Mouse (Mus musculus) hindbrain, embryonic 10.5 days (tissue): ENCODE data around the gene Gpc6. TPM values are rescaled to one million over a fixed set of nuclear protein-coding genes. Genes with fewer than 3 reads are reported as not detected.

Source experiments
- DNase-seq: peaks from one replicate; pipeline ENCODE4 v3.0.0-alpha.2; 2017; ENCODE audit warnings: low spot score
- H3K27ac ChIP-seq: fragments of 300-500 bp; sonication (generic); 2 replicates; pipeline ENCODE4 v1.5.1; 2016; ENCODE audit warnings: mild to moderate bottlenecking, moderate library complexity
- H3K27me3 ChIP-seq: fragments of 300-500 bp; sonication (generic); 2 replicates; pipeline ENCODE4 v1.6.1; 2016; ENCODE audit warnings: mild to moderate bottlenecking; ENCODE audit not compliant: poor library complexity, insufficient read depth, severe bottlenecking
- H3K36me3 ChIP-seq: fragments of 300-500 bp; sonication (generic); 2 replicates; pipeline ENCODE4 v1.6.1; 2016; ENCODE audit warnings: mild to moderate bottlenecking, moderate library complexity
- H3K4me1 ChIP-seq: fragments of 300-500 bp; sonication (generic); replicated peaks from 2 replicates; pipeline ENCODE4 v1.6.1; 2016; ENCODE audit warnings: mild to moderate bottlenecking
- H3K4me3 ChIP-seq: fragments of 300-500 bp; sonication (generic); 2 replicates; pipeline ENCODE4 v1.5.1; 2016; ENCODE audit warnings: mild to moderate bottlenecking, moderate library complexity
- H3K9me3 ChIP-seq: fragments of 300-500 bp; sonication (generic); 2 replicates; pipeline ENCODE4 v1.6.1; 2016; ENCODE audit warnings: mild to moderate bottlenecking, moderate library complexity
- WGBS: fragments of 180-500 bp; shearing (Covaris S2); methylation state at CpG from one replicate; pipeline ENCODE4 v1.1.7; 2016; 5-methylcytosine and 5-hydroxymethylcytosine counted together
- polyA plus RNA-seq: library from polyadenylated mRNA; unstranded; fragments of >200 nt; fragmentation: Nextera tagmentation; extraction: Ambion mirVana; gene quantifications from 2 replicates; pipeline ENCODE4 v1.2.1, GENCODE M21; 2016

Gene Gpc6
- polyA plus RNA-seq, 1 experiment from 2014 or later, result 34.3 TPM

GRCm38 (mm10) chr14:116928796-116929529 is 3.8 kb downstream of the Gpc6 start:
- no peak for DNase-seq
- Histone ChIP-seq H3K4me3 (peak overlapping the region; percentile 74), H3K4me1 (peaks cover 34% of the 10 kb centered on the region), H3K27ac (peak overlapping the region; percentile 37; the same call in 1 of the 2 replicates), H3K27me3 (no peaks in the 10 kb centered on the region), H3K9me3 (no peaks in the 10 kb centered on the region), H3K36me3 (no peaks in the 10 kb centered on the region)
- 72% methylated on average over 7 of the region's 7 CpGs for WGBS

- no peaks in the 10 kb centered on the region for H3K9me3 ChIP-seq
- 84% methylated on average over 5 of the region's 5 CpGs for WGBS
- DNase-seq, result no peak
These were observed 8.7 kb downstream of the Gpc6 start for GRCm38 (mm10) chr14:116933825-116934224.

DNA sequence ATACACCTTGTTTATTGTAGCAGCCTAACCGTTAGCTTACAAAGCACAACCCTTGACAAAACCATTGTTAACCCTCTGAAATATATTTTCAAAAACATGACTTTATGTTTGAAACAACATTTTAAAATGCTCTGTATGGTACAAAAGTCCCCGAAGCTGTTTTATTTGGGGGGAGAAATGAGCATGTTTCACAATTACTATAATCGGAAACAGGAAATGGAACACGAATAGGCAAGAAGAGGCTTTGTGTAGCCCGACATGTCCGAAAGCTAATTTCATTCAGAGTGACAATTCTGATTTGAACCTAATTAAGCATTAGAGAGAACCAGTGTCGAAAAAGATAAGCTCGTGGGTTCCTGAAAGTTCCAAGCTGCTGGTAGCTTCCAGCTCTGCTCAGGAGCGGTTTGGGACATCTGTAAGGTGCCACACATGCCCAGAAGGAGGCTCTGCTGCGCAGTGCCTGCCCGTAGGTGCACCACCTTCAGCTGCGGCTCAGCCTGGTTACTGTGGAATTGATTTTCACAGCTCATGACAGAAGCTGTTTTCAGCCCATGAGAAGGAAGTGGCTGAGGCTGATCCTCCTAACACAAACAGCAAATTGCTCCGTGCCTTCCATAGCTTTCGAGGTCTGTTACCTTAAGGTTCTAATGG is 12.9 kb downstream of the Gpc6 start:
- H3K4me3 ChIP-seq, result no peak overlapping the region
- H3K27ac ChIP-seq, result no peak overlapping the region
- H3K9me3 ChIP-seq, result no peaks in the 10 kb centered on the region
- WGBS, result 83% methylated on average over 14 of the region's 14 CpGs
- H3K4me1 ChIP-seq, result no peaks in the 10 kb centered on the region
- peak; percentile 6 for DNase-seq
- no peaks in the 10 kb centered on the region for H3K27me3 ChIP-seq
- peaks cover 25% of the 10 kb centered on the region; the same call in 1 of the 2 replicates for H3K36me3 ChIP-seq

More at GRCm38 (mm10) chr14:116933825-116934224, 8.7 kb downstream of the Gpc6 start:
- peaks cover 9% of the 10 kb centered on the region; the same call in 1 of the 2 replicates for H3K36me3 ChIP-seq
- no peak overlapping the region for H3K27ac ChIP-seq
- H3K27me3 ChIP-seq, result no peaks in the 10 kb centered on the region
- H3K4me1 ChIP-seq, result peaks cover 14% of the 10 kb centered on the region
- H3K4me3 ChIP-seq, result no peak overlapping the region

GRCm38 (mm10) chr14:116938735-116939134 is 13.6 kb downstream of the Gpc6 start:
- Histone ChIP-seq H3K36me3 (peaks cover 26% of the 10 kb centered on the region), H3K9me3 (peaks cover under 1% of the 10 kb centered on the region; the same call in 1 of the 2 replicates), H3K4me3 (no peak overlapping the region), H3K27me3 (no peaks in the 10 kb centered on the region), H3K4me1 (no peaks in the 10 kb centered on the region), H3K27ac (no peak overlapping the region)
- no peak for DNase-seq
- WGBS, result 90% methylated on average over 9 of the region's 9 CpGs

GRCm38 (mm10) chr14:116939561-116939960 is 14.4 kb downstream of the Gpc6 start:
- H3K4me1 ChIP-seq, result no peaks in the 10 kb centered on the region
- H3K36me3 ChIP-seq, result peaks cover 34% of the 10 kb centered on the region
- H3K27ac ChIP-seq, result no peak overlapping the region
- peaks cover 7% of the 10 kb centered on the region; the same call in 1 of the 2 replicates for H3K9me3 ChIP-seq
- no peaks in the 10 kb centered on the region for H3K27me3 ChIP-seq
- no peak for DNase-seq
- WGBS, result 95% methylated on average over 1 of the region's 1 CpGs
- H3K4me3 ChIP-seq, result no peak overlapping the region

- no peak overlapping the region for H3K27ac ChIP-seq
- WGBS, result 96% methylated on average over 4 of the region's 4 CpGs
- peaks cover 7% of the 10 kb centered on the region; the same call in 1 of the 2 replicates for H3K9me3 ChIP-seq
- H3K36me3 ChIP-seq, result peaks cover 43% of the 10 kb centered on the region
- no peaks in the 10 kb centered on the region for H3K4me1 ChIP-seq
- H3K27me3 ChIP-seq, result no peaks in the 10 kb centered on the region
- no peak for DNase-seq
- no peak overlapping the region for H3K4me3 ChIP-seq
These were observed 16.7 kb downstream of the Gpc6 start for GRCm38 (mm10) chr14:116941772-116942171.

DNA sequence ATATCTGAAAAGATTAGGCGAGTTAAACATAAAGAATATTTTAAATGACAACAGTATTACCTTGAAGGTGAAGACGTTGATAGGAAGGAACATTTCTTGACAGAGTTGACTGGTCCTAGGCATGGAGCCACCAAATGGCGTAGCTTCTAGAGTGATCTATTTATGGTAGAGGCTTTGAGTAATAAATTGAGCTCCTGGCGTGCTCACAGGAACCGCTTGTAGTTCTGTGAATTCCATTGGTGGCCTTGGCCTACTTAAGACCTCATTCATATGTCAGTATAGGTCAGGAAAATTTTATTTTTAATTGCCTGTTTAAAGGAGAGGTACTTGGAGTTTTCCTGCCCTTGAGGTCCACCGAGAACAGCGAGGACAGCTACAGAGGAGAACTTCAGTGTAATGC is 18.6 kb downstream of the Gpc6 start:
- DNase-seq, result no peak
- peaks cover 48% of the 10 kb centered on the region for H3K36me3 ChIP-seq
- no peaks in the 10 kb centered on the region for H3K4me1 ChIP-seq
- no peak overlapping the region for H3K27ac ChIP-seq
- peaks cover 11% of the 10 kb centered on the region; the same call in 1 of the 2 replicates for H3K9me3 ChIP-seq
- WGBS, result 95% methylated on average over 7 of the region's 7 CpGs
- H3K4me3 ChIP-seq, result no peak overlapping the region
- H3K27me3 ChIP-seq, result no peaks in the 10 kb centered on the region

DNA sequence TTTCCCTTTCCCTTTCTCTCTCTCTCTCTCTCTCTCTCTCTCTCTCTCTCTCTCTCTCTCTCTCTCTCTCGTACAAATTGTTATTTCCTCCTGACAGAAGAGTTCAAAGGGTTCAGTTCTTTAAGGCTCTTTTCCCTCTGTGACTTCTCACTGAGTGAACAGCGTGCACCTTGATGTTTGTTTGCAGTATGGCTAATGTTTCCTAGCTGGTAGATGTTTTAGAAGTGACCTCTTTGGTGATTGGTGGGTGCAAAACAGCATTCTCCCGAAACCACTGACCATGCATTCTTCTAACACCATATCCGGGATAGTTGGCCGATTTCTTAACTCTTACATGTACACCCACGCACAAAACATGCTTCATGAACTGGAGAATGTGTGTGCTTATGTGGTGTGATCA is 20.9 kb downstream of the Gpc6 start:
- DNase-seq, result no peak
- Histone ChIP-seq H3K36me3 (peaks cover 54% of the 10 kb centered on the region), H3K9me3 (peaks cover 14% of the 10 kb centered on the region; the same call in 1 of the 2 replicates), H3K4me1 (no peaks in the 10 kb centered on the region), H3K27me3 (no peaks in the 10 kb centered on the region), H3K4me3 (no peak overlapping the region), H3K27ac (no peak overlapping the region)
- WGBS, result 87% methylated on average over 6 of the region's 6 CpGs

GRCm38 (mm10) chr14:116947461-116947860 is 22.3 kb downstream of the Gpc6 start:
- 96% methylated on average over 6 of the region's 6 CpGs for WGBS
- DNase-seq, result no peak
- H3K9me3 ChIP-seq, result peaks cover 18% of the 10 kb centered on the region; the same call in 1 of the 2 replicates
- H3K4me1 ChIP-seq, result no peaks in the 10 kb centered on the region
- H3K36me3 ChIP-seq, result peaks cover 67% of the 10 kb centered on the region
- H3K27me3 ChIP-seq, result no peaks in the 10 kb centered on the region
- no peak overlapping the region for H3K27ac ChIP-seq
- H3K4me3 ChIP-seq, result no peak overlapping the region

GRCm38 (mm10) chr14:116947939-116948591 is 22.9 kb downstream of the Gpc6 start:
- H3K4me1 ChIP-seq, result no peaks in the 10 kb centered on the region
- no peaks in the 10 kb centered on the region for H3K27me3 ChIP-seq
- no peak overlapping the region for H3K27ac ChIP-seq
- H3K9me3 ChIP-seq, result peaks cover 19% of the 10 kb centered on the region; the same call in 1 of the 2 replicates
- peaks cover 67% of the 10 kb centered on the region for H3K36me3 ChIP-seq
- WGBS, result 92% methylated on average over 5 of the region's 5 CpGs
- H3K4me3 ChIP-seq, result no peak overlapping the region
- no peak for DNase-seq

GRCm38 (mm10) chr14:116957154-116957553 is 32.0 kb downstream of the Gpc6 start:
- Histone ChIP-seq H3K27me3 (no peaks in the 10 kb centered on the region), H3K36me3 (peaks cover 10% of the 10 kb centered on the region), H3K4me3 (no peak overlapping the region), H3K27ac (no peak overlapping the region), H3K4me1 (no peaks in the 10 kb centered on the region), H3K9me3 (peaks cover 4% of the 10 kb centered on the region; the same call in 1 of the 2 replicates)
- no peak for DNase-seq

- 82% methylated on average over 6 of the region's 6 CpGs for WGBS
- Histone ChIP-seq H3K4me1 (no peaks in the 10 kb centered on the region), H3K9me3 (no peaks in the 10 kb centered on the region), H3K36me3 (no peaks in the 10 kb centered on the region), H3K27ac (no peak overlapping the region), H3K27me3 (no peaks in the 10 kb centered on the region), H3K4me3 (no peak overlapping the region)
- DNase-seq, result no peak
These were observed 39.7 kb downstream of the Gpc6 start for GRCm38 (mm10) chr14:116964837-116965236.

GRCm38 (mm10) chr14:116974708-116975107 is 49.6 kb downstream of the Gpc6 start:
- 96% methylated on average over 3 of the region's 3 CpGs for WGBS

More at GRCm38 (mm10) chr14:116974708-116975107, 49.6 kb downstream of the Gpc6 start:
- no peak for DNase-seq
- no peaks in the 10 kb centered on the region for H3K4me1 ChIP-seq
- H3K27ac ChIP-seq, result no peak overlapping the region
- no peak overlapping the region for H3K4me3 ChIP-seq
- no peaks in the 10 kb centered on the region for H3K9me3 ChIP-seq
- H3K36me3 ChIP-seq, result no peaks in the 10 kb centered on the region
- H3K27me3 ChIP-seq, result no peaks in the 10 kb centered on the region
